Mouse (Mus musculus) spleen, embryonic (tissue): ENCODE results near the gene Crybb2.

Experiments
- CTCF ChIA-PET: fragments of 350-600 bp; sonication (Branson Sonifier 250); formaldehyde crosslinking; loops from one replicate; lab custom pipeline; 2022; lab: Charles Lee

Gene Crybb2

GRCm38 (mm10) chr5:113035094-113036047 lies 34.5 kb downstream of the Crybb2 start:
- CTCF ChIA-PET: no interaction called here

- CTCF ChIA-PET: no interaction called here
These were observed 38.6 kb downstream of the Crybb2 start for GRCm38 (mm10) chr5:113031201-113031754.

GRCm38 (mm10) chr5:113030082-113030481 lies 39.8 kb downstream of the Crybb2 start:
- CTCF ChIA-PET: no interaction called here

- CTCF ChIA-PET: no interaction called here
These were observed 43.2 kb downstream of the Crybb2 start for GRCm38 (mm10) chr5:113026706-113027105.

GRCm38 (mm10) chr5:113024154-113024764 lies 45.7 kb downstream of the Crybb2 start:
- CTCF ChIA-PET: interaction anchor here (0.6 kb wide), 1 partner anchor 337 kb away, joined by 15 read pairs; no protein-coding TSS in a partner anchor

- CTCF ChIA-PET: no interaction called here
These were observed 51.7 kb downstream of the Crybb2 start for GRCm38 (mm10) chr5:113018190-113018589.

- CTCF ChIA-PET: no interaction called here
These were observed 52.9 kb downstream of the Crybb2 start for GRCm38 (mm10) chr5:113017004-113017403.

GRCm38 (mm10) chr5:113015236-113016061 lies 54.5 kb downstream of the Crybb2 start, which contains the start of gene Grk3:
Grk3 (minus strand) TSS chr5:113015791.
- CTCF ChIA-PET: interaction anchor here (0.6 kb wide), 1 partner anchor 144 kb away, joined by 4 read pairs; no protein-coding TSS in a partner anchor

- CTCF ChIA-PET: interaction anchor here (0.6 kb wide), 1 partner anchor 48 kb away, joined by 3 read pairs; no protein-coding TSS in a partner anchor
These were observed 55.1 kb downstream of the Crybb2 start for GRCm38 (mm10) chr5:113014808-113015235.

GRCm38 (mm10) chr5:113014111-113014807 lies 55.7 kb downstream of the Crybb2 start:
- CTCF ChIA-PET: interaction anchor here (0.6 kb wide), 1 partner anchor 47 kb away, joined by 3 read pairs; no protein-coding TSS in a partner anchor

GRCm38 (mm10) chr5:113011926-113012325 lies 58.0 kb downstream of the Crybb2 start:
- CTCF ChIA-PET: interaction anchor here (0.6 kb wide), 1 partner anchor 68 kb away, joined by 3 read pairs; no protein-coding TSS in a partner anchor

- CTCF ChIA-PET: no interaction called here
These were observed 60.6 kb downstream of the Crybb2 start for GRCm38 (mm10) chr5:113009183-113009820.

- CTCF ChIA-PET: no interaction called here
These were observed 61.4 kb downstream of the Crybb2 start for GRCm38 (mm10) chr5:113008496-113008895.
